Mouse (Mus musculus): ENCODE results near the gene Wdr48.

The Wdr48 gene

DNA sequence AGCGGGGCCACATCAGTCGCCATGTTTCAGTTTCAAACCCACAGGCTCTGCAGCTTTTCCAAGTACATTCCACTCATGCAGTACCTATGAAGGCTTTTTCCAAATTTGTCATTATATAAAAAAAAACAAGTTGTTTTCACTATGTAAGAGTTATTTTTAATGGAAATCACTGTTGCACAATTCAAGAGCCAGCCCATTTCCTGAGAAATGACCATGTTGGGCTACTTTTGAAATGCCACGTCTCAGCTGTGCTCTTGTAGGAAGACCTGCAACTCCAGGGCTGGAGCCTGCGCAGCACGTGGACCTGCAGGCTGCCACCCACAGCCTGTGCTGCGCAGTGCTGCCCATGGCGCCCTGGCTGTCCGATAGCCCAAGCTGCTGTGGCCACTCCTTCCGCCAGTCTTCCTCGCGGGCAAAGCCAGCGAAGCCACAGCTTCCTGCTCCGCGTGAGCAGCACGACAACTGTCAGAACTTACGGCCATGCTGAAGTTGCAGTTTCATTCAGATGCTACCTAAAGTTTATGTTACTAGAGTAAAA lies 30.5 kb downstream of the Wdr48 start:
- DNase-seq (ENCODE audit: low read depth): no peak

DNA sequence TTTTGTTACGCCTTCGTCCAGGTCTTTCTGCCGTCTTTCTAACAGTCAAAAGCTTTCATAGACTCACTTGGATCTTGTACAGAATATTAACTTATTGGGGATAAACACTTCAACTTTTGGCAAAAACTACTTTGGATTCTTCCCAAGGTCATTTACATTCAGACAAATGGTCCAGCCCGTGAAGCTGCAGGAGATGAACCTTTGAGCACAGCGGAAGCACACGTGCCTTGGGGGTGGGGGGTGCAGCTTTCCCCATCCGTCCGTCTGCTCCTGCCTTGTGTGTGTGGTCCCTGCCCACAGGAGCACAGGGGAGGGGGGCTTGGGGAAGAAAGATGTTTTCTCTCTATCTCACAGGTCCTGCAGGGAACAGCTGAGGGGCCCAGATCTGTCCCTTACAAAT lies 31.1 kb downstream of the Wdr48 start:
- no peak for DNase-seq (ENCODE audit: low read depth)

DNA sequence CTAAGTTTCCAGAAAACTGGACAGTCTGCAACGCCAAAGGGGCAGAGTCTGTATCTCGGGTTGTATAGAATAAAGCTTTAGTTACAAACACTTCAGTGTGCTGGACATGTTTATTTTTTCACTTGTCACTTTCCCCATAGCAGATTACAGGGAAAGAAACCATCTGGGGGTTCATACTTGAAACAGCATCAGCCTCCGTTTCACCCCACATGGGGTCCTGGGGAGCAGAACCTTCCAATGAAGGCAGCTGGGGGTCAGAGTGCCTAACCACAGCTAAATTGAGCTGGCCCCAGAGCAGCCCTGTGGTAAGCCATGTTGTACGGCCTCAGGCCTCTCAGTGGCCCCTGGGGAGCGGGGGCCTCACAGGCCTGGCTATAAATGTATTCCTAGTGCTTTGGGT lies 31.8 kb downstream of the Wdr48 start:
- DNase-seq (ENCODE audit: low read depth): no peak

DNA sequence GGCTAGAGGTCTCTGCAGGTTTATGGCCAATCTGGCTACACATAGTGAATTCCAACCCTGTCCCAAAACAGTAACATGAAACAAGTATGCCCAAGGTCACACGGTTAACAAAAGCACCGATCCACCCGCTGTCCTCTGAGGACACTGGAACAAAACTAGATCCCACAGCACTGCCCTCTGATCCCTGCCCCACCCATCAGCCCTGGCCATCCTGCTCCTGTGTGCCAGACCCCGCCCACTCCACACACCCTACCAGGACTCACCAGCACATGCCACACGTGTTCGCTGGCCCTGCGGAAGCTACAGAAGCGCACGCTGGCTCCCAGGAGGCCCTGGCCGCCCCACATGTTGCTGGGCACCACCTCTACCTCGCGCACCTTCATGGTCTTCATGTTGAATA lies 37.7 kb downstream of the Wdr48 start:
- DNase-seq (ENCODE audit: low read depth): no peak

DNA sequence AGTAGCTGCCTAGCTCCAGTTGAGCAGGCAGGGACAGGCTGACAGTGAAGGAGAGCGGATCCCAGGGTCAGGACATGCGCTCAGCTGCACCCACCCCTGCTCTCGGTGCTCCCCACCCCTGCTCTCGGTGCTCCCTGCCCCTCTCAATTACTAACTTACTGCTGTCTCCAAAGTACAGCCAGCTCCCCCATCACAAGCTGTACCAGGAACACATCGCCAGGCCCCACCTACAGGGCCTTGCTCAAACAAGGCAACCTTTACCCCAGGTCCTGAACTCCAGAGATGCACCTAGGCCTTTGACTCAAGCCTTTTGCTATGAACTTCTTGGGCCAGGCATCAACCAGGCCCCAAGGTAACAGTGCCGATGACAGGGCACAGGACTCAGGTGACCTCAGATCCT lies 39.0 kb downstream of the Wdr48 start:
- no peak for DNase-seq (ENCODE audit: low read depth)

DNA sequence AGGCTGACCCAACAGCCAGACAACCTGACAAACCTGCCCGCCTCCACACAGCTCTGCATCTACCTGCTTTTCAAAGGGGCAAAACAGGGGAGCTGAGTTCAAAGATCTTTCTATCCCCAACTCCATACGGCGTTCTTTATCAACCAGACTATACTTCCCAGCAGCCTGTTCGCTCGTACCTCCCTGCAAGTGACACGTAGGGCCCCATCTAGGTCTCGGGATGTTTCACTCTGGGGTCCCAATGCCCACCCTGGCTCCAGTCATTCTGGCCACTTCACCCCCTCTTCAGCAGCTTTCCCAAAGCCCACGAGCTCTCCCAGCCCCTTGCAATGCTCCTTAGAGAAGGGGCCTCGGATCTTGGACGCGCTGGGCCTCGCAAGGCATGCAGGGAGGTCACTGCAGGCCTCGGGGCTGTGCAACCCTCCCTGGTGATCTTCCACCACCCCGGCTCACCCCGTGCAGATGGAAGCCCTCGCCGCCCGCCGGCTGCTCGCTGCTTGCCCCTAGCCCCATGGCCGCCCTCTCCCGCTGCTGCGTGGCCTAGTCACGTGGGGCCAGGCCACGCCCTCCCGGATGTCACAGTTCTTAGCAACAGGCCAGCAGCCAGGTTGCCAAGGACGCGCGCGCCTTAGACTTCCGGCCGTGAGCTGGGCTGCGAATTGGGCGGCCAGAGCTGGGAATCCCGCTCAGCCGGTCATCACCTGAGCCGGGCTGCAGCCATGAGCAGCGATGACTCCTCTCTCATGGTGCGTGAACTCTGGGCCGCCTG lies 42.5 kb downstream of the Wdr48 start, which contains the start of the genes Gorasp1 and Ttc21a:
Gene Gorasp1 (minus strand): TSS at position 561 of the 769 bp plus-strand sequence.
Gene Ttc21a (plus strand): TSS at position 602 of the 769 bp plus-strand sequence.
- DNase-seq (ENCODE audit: low read depth): peak; percentile 83

DNA sequence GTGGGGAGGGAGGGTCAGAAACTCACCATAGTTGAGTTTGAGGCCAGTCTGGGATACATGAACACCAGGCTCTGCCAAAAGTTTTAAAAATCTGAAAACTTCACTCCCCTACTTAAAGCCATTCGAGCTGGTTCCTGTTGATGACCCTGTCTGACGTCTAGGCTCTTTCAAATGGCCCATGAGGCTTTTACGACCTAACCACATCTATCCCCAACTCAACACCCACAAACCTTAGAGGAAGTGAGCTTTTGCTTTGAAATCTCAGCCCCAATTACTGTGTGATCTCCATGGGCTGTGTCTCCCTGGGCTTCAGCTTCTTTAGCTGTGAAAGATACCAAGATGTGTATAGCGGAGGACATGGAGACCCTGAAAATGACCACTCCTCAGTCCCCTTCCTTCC lies 43.8 kb downstream of the Wdr48 start:
- DNase-seq (ENCODE audit: low read depth): no peak

DNA sequence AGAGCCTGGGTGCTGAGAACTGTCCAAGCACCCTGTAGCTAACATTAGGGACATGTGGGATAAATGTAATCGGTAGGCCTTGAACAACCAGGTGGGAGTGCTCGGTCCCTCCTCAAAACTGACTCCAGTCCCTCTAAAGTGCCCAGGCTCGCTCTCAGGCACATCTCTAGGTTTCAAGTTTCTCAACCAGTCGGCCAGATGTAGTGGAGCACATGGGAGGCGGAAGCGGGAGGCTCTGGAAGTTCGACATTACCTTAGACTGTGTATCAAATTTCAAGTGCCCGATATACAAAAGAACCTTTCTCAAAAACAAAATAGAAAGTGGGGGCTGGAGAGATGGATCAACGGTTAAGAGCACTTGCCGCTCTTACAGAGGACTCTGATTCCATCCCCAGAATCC lies 45.0 kb downstream of the Wdr48 start:
- DNase-seq (ENCODE audit: low read depth): no peak

DNA sequence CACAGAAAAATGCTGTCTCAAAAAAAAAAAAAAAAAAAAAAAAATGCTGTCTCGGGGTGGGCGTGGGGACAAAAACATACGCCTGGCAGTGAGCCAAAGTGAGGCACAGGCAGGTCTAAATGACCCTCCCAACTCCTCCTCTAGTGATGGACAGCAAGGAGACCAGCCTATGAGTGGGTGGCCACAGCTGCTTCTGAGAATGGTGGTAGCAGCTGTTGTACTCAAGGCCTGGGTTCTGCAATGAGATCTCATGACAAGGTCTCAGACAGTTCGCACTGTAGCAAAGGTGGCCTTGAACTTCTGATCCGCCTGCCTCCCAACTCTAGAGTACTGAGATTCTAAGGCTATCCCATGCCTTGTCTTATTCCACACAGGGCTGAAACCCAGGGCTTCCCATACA lies 46.7 kb downstream of the Wdr48 start:
- DNase-seq (ENCODE audit: low read depth): no peak

DNA sequence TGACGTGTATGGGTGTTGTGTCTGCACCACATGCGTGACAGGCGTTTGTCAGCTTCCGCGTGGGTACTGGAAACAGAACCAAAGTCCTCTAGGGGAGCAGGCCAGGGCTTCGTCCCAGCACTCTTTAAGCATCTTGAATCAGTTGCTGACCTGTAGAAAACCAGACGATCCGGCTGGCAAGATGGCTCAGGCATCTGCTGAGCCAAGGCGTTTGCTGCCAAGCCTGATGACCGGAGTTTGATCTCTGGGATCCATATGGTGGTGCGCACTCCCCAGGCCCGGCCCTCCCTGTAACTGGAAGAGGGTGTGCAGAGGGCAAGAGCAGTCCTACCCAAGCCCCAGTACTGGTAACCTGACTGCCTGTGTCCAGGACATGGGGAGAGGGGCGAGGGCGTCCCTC lies 47.2 kb downstream of the Wdr48 start:
- DNase-seq (ENCODE audit: low read depth): no peak

DNA sequence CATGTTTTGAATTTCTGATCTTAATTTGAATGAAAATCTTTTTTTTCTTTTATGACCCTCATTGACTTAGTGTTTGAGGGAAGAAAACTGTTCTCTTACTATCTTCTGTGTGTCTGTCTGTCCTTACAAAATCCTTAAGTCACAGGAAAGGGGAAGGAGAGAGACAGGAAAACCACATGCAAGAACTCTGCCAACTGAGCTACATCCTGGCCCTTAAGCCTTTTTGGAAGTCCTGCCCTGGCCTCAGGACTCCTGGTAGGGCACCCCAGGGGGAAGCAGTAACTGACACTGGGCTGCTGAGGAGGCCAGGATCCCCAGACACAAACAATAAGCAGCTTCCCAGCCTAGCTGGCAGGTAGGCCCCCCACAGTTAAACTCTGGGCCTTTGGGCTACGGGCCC lies 48.6 kb downstream of the Wdr48 start:
- DNase-seq (ENCODE audit: low read depth): no peak

DNA sequence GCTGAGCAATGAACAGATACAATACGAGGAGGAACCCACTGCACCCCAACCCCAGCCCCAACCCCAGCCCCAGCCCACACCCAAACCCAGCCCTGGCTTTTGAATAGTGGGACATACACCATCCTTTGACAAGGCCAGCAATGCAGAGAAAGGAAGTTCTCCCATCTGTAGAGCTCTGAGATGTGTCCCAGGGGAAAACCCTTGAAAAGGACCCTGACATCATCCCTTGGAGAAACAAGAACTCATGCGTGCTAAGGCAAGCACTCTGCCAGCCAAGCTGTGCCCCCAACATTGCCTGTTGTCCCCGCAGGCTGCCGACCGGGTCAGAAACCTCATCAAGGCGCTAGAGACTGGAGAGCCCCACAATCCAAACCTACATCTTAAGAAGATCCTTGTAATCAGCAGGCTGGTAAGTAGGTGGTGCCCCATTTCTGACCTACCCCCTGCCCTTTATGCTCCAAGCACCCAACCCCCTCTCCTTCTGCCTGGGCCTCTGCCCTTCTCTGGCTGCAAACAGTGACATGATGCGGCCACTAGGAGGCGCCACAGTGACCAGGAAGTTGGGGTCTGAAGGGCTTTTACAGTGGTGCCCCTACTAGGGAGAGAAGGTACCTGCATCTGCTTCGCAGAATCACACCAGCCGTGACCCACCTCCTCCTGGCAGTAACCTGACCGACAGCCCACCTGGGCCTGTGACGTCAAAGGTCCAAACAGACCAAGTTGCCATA lies 50.7 kb downstream of the Wdr48 start:
- DNase-seq (ENCODE audit: low read depth): no peak

DNA sequence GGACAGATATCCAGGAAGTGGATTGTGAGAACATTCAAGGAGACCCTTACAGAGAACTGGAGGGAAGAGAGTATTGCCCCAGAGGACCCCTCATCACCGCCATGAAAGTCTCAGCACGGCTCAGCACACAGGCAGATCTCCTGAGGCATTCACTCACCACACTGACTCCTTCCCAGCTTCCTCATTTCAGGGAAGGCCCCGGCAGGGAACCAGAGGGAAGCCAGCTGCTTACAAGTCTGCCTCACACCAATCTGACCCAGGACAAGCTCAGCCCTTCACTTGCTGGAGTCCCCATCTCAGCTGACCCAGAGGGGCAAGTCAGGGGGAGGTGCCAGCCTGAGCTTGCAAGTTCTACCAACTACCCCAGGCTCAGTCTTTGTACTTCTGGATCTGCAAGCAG lies 54.1 kb downstream of the Wdr48 start:
- no peak for DNase-seq (ENCODE audit: low read depth)

DNA sequence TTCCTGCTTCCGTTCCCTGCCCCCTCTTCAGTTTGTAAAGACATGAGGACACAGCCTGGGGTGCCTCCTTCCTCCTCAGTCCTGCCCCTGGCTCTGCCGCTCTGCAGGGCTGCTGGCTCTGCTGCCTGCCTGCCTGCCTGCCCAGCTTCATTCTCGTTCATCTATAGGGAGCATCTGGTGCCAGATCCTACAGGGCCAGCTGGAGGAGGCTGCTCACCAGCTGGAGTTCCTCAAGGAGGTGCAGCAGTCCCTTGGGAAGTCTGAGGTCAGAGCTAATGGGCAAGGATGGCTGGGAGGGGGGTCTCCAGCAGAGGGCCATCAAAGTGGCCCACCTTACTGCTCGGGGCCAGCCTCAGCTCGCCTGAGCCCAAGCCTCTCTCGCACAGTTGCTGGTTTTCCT lies 55.8 kb downstream of the Wdr48 start:
- DNase-seq (ENCODE audit: low read depth): no peak

DNA sequence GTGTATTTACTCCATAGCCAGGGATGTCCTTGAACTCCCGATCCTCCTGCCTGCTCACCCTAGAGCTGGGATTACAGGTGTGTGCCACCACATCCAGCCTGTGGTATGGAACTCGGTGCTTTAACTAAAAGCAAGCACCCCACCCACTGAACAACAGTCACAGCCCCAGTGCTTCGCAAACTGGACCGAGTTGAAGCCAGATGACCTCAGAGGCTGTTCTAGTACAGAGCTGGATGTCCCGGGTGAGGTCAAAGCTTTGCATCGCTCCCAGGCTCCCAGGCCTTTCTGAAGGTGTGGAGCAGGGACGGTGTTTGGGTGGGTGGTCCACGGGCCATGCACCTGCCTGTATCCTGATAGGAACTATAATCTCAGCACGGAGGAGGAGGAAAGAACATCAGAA lies 56.7 kb downstream of the Wdr48 start:
- DNase-seq (ENCODE audit: low read depth): no peak

DNA sequence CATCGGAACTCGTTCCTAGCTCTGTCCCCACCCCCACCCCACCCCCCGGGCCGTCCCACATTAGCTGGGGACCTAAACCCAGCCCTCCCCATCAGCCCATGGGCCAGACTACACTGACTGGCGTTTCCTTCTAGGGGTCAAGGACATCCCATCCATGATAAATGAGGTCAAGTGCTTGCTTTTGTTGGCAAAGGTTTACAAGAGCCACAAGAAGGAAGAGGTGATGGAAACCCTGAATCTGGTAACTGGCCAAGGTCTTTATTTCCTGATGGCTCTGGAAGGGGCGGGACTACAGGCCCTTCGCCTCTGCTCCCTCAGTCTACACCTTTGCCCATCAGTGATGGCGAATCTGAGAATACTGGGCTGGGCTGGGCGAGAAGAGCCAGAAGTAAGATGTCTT lies 64.2 kb downstream of the Wdr48 start:
- no peak for DNase-seq (ENCODE audit: low read depth)

DNA sequence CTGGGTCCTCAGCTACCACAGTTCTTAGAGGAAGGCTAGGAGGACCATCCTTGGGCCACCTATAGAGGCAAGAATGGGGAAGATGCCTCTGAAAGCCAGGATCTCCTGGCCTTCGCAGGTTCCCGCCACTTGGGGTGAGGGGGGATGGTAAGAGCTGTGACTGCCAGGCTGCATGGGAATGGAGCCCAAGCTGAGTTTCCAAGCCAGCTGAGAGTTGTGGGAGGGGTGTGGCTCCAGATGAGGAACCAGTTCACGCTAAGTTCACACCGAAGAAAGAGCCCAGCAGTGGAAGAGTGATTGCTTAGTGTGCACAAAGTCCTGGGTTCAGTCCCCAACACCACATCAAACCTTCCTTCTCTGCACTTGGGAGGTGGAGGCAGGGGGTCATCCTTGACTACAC lies 67.5 kb downstream of the Wdr48 start:
- DNase-seq (ENCODE audit: low read depth): no peak

DNA sequence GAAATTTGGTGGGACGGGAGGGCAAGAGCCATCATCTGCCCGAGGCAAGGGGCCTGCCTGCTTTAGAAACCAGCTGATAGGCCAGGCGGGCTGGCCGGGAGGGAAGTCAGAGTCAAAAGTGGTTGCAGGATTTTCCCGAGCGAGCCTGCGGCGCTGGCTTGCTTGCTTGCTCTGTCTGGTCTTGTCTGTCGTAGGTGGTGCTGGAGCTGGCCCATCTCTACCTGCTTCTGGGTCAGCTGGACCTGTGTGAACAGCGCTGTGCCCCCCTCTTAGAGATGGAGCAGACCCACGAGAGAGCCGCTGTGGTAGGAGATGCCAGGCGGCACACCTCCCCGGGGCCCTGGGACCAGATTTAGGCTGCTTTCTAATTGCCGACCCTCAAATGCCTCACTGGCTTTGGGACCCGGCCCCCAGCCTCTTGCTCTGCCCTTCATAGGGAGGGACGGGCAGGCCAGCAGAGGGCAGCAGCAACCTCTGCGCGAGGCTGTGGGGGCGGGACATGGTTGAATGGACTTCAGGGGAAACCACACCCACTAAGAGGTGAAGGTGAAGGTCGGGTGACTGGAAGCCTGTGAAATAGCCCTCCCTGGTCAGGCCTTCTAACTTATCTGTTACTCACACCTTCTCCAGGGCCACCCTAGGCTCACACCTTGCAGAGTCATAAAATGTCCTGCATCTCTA lies 68.4 kb downstream of the Wdr48 start:
- DNase-seq (ENCODE audit: low read depth): no peak

DNA sequence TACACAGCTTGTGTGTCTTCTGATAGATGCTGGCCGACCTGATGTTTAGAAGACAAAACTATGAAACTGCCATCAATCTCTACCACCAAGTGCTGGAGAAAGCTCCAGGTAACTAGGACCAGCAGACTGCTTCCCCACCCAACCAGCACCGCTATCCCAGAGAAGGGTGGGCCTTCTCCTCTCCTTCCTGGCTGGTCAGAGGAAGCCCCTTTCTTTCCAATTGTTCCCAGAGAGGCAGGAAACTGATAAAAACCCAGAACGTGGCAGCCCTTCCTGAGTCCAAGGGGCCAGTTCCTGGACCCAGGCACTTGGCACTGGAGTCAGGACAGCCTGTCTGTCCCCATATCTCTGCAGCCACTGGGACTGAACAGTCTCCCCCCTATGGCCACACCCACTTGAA lies 69.5 kb downstream of the Wdr48 start:
- DNase-seq (ENCODE audit: low read depth): no peak

DNA sequence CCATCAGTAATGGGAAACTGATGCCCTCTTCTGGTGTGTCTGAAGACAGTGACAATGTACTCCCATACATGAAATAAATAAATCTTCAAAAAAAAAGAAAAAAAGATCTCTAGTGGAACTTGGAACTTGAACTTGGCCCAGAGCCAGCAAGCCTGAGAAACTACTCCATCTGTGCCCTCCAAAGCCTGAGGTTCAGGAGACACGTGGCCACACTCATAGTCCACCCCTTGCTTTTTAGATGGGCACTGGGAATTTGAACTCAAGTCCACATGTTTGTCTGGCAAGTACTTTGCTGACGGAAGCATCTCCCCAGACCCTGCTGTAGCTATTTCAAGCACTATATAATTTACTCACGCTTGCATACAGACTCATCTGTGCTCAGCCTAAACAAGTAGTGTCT lies 70.5 kb downstream of the Wdr48 start:
- DNase-seq (ENCODE audit: low read depth): no peak

DNA sequence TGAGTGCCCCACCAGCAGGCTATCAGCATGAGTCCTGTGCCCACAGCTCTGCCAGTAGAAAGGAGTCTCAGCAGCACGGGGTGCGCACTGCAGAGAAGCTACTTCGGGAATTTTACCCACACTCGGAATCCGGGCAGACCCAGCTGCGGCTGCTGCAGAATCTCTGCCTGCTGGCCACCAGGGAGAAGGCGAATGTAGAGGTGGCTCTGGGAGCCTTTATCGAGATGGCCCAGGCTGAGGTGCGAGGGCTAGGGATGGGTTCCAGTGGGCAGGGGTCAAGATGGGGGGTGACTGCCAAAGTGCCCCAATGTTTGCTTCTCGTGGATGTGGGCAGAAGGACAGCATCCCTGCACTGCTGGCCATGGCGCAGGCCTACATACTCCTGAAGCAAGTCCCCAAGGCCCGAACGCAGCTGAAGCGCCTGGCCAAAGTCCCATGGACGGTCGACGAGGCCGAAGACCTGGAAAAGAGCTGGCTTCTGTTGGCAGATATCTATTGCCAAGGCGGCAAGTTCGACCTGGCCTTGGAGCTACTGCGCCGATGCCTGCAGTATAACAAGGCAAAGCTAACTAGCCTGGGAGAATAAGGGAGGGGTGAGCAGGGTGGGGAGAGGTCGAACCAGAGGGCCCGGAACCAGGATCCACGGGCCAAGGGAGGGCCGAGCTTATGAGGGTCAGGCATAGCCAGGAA lies 71.7 kb downstream of the Wdr48 start:
- no peak for DNase-seq (ENCODE audit: low read depth)

DNA sequence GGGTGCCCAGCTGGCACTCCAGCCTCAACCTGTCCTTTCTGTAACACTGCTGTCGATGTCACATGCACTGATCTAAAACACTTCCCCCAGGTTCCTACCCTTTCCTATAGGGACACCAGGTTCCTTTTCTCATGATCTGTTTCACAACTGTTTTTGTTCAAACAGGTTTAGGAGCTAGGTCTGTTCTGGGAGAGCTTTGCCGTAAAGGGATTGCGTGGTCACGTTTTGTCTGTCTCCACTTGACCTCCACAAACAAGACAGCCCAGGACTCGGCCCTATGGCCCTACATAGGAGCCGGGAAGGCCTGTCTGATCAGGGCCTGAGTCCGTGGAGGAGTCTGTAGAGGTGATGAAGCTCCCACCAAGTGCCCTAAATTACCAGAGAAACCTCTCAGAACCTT lies 75.1 kb downstream of the Wdr48 start:
- no peak for DNase-seq (ENCODE audit: low read depth)

Measured in c-Kit-positive CD71-negative TER-119-negative erythroid progenitor cells, embryonic 14.5 days (primary cell).